Mouse (Mus musculus): ENCODE results near the gene Trnau1ap. TPM values are rescaled to one million over a fixed set of nuclear protein-coding genes. Genes with fewer than 3 reads are reported as not detected.

The Trnau1ap gene
- polyA plus RNA-seq, 1 experiment from 2014 or later, result 83.6 TPM

DNA sequence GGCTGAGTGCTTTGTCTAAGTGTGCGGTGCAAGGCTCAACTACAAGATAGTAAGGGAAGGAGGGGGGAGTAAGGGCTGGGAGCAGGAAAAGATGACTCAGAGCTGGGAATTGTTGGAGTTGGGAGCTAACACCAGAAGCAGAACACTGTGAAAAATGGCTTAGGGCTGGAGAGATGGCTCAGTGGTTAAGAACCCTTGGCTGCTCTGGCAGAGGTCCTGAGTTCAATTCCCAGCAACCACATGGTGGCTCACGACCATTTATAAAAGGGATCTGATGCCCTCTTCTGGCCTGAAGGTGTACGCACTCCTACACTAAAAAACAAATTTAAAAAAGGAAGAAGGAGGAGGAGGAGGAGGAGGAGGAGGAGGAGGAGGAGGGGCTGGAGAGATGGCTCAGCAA is 17.3 kb upstream of the Trnau1ap start:
- Histone ChIP-seq H3K36me3 (ENCODE audit: control insufficient read depth, insufficient read depth, low read length) (peaks cover 5% of the 10 kb centered on the region; the same call in 1 of the 2 replicates), H3K4me1 (ENCODE audit: control insufficient read depth, insufficient read depth, low read length) (0 out of 2 replicates have a peak, but pooled peaks cover 6% of the 10 kb centered on the region), H3K9ac (ENCODE audit: low read length) (no peak overlapping the region), H3K27ac (replicated peaks; ENCODE audit: low read depth, low read length) (no peak overlapping the region), H3K27me3 (ENCODE audit: control insufficient read depth, insufficient read depth, low read length) (no peaks in the 10 kb centered on the region), H3K4me2 (ENCODE audit: low read depth, severe bottlenecking) (no peak overlapping the region), H3K4me3 (ENCODE audit: low read depth, low read length) (no peak overlapping the region), H3K9me3 (ENCODE audit: control insufficient read depth, low read length) (no peaks in the 10 kb centered on the region)
- 65% methylated on average over 3 of the region's 3 CpGs for WGBS
- ATAC-seq (ENCODE audit: insufficient number of reproducible peaks, low FRiP score, low TSS enrichment, low read depth), result no peak
- DNase-seq (ENCODE audit: low spot score), result no peak

DNA sequence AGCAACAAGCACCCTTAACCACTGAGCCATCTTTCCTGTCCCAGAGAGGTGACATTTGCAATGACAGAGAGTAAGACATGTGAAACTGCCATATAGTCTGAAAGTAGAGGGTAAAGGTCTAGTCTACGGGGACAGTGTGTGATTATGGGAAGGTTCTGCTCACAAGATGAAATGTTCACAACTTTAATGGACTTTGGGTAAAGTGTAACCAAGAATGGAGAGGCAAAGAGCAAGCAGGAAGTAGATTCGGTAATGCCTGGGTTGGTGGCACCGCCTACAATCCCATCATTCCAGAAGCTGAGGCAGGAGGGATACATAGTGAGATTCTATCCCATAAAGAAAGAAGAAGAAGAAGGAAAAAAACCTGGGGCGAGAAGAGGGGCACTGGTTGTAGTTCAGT is 16.9 kb upstream of the Trnau1ap start:
- H3K4me1 ChIP-seq (ENCODE audit: control insufficient read depth, insufficient read depth, low read length), result 0 out of 2 replicates have a peak, but pooled peaks cover 6% of the 10 kb centered on the region
- no peak overlapping the region for H3K4me3 ChIP-seq (ENCODE audit: low read depth, low read length)
- no peak overlapping the region for H3K27ac ChIP-seq (replicated peaks; ENCODE audit: low read depth, low read length)
- 87% methylated on average over 4 of the region's 4 CpGs for WGBS
- no peak for ATAC-seq (ENCODE audit: insufficient number of reproducible peaks, low FRiP score, low TSS enrichment, low read depth)
- DNase-seq (ENCODE audit: low spot score), result no peak
- no peaks in the 10 kb centered on the region for H3K9me3 ChIP-seq (ENCODE audit: control insufficient read depth, low read length)
- peaks cover 2% of the 10 kb centered on the region; the same call in 1 of the 2 replicates for H3K36me3 ChIP-seq (ENCODE audit: control insufficient read depth, insufficient read depth, low read length)
- H3K4me2 ChIP-seq (ENCODE audit: low read depth, severe bottlenecking), result no peak overlapping the region
- no peak overlapping the region for H3K9ac ChIP-seq (ENCODE audit: low read length)
- H3K27me3 ChIP-seq (ENCODE audit: control insufficient read depth, insufficient read depth, low read length), result no peaks in the 10 kb centered on the region

DNA sequence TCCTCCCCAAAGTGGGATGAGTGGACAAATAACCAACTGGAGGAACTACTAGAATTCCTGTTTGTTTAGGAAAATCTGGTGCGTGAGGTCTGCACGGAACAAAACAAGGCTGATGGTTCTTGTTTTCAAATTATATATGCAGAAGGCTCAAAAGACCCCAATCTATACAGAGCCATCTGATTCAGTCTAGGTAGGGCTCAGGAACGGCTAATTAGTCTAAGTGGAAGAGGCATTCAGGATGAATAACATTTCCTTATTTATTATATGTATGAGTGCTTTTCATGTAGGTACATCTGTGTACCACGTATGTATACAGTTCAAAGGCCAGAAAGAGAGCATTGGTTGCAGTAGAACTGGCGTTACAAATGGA is 16.5 kb upstream of the Trnau1ap start:
- Histone ChIP-seq H3K9me3 (ENCODE audit: control insufficient read depth, low read length) (no peaks in the 10 kb centered on the region), H3K27ac (replicated peaks; ENCODE audit: low read depth, low read length) (no peak overlapping the region), H3K4me3 (ENCODE audit: low read depth, low read length) (peak overlapping the region; percentile 88), H3K9ac (ENCODE audit: low read length) (no peak overlapping the region), H3K4me1 (ENCODE audit: control insufficient read depth, insufficient read depth, low read length) (0 out of 2 replicates have a peak, but pooled peaks cover 6% of the 10 kb centered on the region), H3K4me2 (ENCODE audit: low read depth, severe bottlenecking) (no peak overlapping the region; the same call in 1 of the 2 replicates), H3K36me3 (ENCODE audit: control insufficient read depth, insufficient read depth, low read length) (peaks cover under 1% of the 10 kb centered on the region; the same call in 1 of the 2 replicates), H3K27me3 (ENCODE audit: control insufficient read depth, insufficient read depth, low read length) (no peaks in the 10 kb centered on the region)
- ATAC-seq (ENCODE audit: insufficient number of reproducible peaks, low FRiP score, low TSS enrichment, low read depth) (no peak), DNase-seq (ENCODE audit: low spot score) (no peak)
- 50% methylated on average over 5 of the region's 5 CpGs for WGBS

DNA sequence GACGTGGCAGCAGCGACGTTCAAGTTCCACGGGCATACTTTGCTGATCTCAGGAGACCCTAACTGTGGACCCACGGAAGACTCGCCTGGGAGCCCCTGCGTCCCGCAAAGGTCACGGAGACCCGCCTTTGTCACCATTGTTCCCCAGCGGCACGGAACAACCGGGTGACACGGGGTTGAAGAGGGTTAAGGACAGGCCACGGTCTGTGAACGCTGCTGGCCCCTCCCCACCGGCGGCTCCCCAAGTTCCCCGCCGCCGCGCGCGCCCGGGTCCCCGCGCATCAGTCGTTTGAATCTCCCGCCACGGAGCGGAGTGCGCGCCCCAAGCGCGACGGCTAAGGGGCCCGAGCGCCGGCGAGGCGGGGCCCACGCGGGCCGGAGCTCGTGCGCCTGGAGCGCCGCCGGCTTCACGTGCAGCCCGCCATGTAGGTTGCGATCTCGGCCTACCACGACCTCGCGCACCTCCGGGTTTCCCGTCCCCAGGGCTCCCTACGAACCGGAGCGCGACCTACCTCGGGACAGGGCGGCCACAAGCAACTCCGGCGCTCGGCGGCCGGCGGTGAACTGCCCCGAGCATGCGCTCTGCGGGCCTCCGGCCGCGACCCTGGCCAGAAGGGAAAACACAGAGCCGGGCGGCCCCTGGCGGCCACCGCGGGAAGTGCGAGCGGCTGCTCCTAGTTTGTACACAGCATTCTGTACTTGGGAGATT is 16.0 kb upstream of the Trnau1ap start:
- Histone ChIP-seq H3K4me3 (ENCODE audit: low read depth, low read length) (peak overlapping the region; percentile 88), H3K9me3 (ENCODE audit: control insufficient read depth, low read length) (no peaks in the 10 kb centered on the region), H3K4me2 (ENCODE audit: low read depth, severe bottlenecking) (peak overlapping the region; percentile 94), H3K27me3 (ENCODE audit: control insufficient read depth, insufficient read depth, low read length) (no peaks in the 10 kb centered on the region), H3K36me3 (ENCODE audit: control insufficient read depth, insufficient read depth, low read length) (no peaks in the 10 kb centered on the region), H3K9ac (ENCODE audit: low read length) (peak overlapping the region; percentile 90), H3K4me1 (ENCODE audit: control insufficient read depth, insufficient read depth, low read length) (0 out of 2 replicates have a peak, but pooled peaks cover 6% of the 10 kb centered on the region), H3K27ac (replicated peaks; ENCODE audit: low read depth, low read length) (peak overlapping the region; percentile 16)
- ATAC-seq (ENCODE audit: insufficient number of reproducible peaks, low FRiP score, low TSS enrichment, low read depth) (peak; percentile 56; the same call in 1 of the 2 replicates), DNase-seq (ENCODE audit: low spot score) (peak; percentile 98)
- under 1% methylated on average over 78 of the region's 83 CpGs for WGBS

DNA sequence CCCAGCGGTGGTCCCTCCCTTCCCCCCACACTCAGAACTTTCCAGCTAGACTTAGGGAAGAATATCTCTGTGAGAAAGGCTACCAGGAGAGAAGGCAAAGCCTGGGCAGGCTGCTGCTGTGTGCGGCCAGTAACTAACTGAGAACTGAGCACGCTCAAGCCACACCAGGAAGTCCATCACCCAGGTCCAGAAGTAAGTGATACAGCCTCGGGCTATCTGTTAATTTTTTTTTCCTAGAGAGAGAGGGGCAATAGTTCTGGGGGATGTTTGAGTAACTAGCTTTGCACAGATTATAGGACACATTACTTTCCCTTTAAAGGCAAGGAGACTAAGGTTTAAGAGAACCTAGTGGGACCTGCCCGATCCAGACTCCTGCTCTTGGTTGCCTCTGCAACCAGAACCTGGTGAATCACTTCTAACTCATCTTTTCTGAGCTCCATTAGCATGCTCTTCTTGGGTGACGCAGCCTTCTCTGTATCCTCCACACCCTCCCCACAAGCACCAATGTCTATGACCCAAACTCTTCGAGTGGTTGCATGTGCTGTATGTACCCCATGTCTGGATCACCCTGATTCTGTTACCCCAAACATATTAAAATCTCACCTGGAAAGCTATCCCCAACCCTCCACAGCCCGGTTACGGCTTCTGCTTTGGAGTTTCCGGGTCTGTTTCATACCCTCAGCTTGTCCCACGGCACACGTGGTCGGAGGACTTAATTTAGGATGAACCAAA is 15.2 kb upstream of the Trnau1ap start:
- Histone ChIP-seq H3K27ac (replicated peaks; ENCODE audit: low read depth, low read length) (no peak overlapping the region), H3K4me1 (ENCODE audit: control insufficient read depth, insufficient read depth, low read length) (0 out of 2 replicates have a peak, but pooled peaks cover 6% of the 10 kb centered on the region), H3K4me2 (ENCODE audit: low read depth, severe bottlenecking) (peak overlapping the region; percentile 94), H3K4me3 (ENCODE audit: low read depth, low read length) (peak overlapping the region; percentile 88), H3K27me3 (ENCODE audit: control insufficient read depth, insufficient read depth, low read length) (no peaks in the 10 kb centered on the region), H3K36me3 (ENCODE audit: control insufficient read depth, insufficient read depth, low read length) (no peaks in the 10 kb centered on the region), H3K9ac (ENCODE audit: low read length) (peak overlapping the region; percentile 90), H3K9me3 (ENCODE audit: control insufficient read depth, low read length) (no peaks in the 10 kb centered on the region)
- ATAC-seq (ENCODE audit: insufficient number of reproducible peaks, low FRiP score, low TSS enrichment, low read depth), result no peak
- DNase-seq (ENCODE audit: low spot score), result peak; percentile 56
- 4% methylated on average over 13 of the region's 13 CpGs for WGBS

DNA sequence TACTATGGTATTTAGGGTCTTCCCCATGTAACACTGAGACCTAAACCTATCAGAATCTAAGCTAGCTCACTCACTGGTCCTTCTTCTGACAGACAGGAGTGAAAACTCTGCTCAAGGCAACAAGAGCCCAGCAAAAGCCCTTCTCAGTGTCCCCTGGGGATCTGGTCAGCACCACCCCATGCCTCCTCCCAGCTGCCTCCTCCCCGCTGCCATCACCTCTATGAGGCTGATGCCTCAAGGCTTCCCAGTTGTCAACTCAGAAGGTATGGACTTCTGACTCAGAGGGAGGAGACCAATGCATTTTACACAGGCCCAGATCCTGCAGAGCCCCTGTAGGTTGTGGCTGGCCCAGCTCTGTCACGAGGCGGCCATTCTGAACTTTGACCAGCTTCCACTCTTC is 12.1 kb upstream of the Trnau1ap start:
- Histone ChIP-seq H3K9ac (ENCODE audit: low read length) (no peak overlapping the region), H3K36me3 (ENCODE audit: control insufficient read depth, insufficient read depth, low read length) (peaks cover 15% of the 10 kb centered on the region), H3K27ac (replicated peaks; ENCODE audit: low read depth, low read length) (no peak overlapping the region), H3K9me3 (ENCODE audit: control insufficient read depth, low read length) (no peaks in the 10 kb centered on the region), H3K27me3 (ENCODE audit: control insufficient read depth, insufficient read depth, low read length) (no peaks in the 10 kb centered on the region), H3K4me1 (ENCODE audit: control insufficient read depth, insufficient read depth, low read length) (0 out of 2 replicates have a peak, but pooled peaks cover 6% of the 10 kb centered on the region), H3K4me2 (ENCODE audit: low read depth, severe bottlenecking) (no peak overlapping the region), H3K4me3 (ENCODE audit: low read depth, low read length) (no peak overlapping the region)
- ATAC-seq (ENCODE audit: insufficient number of reproducible peaks, low FRiP score, low TSS enrichment, low read depth) (no peak), DNase-seq (ENCODE audit: low spot score) (no peak)
- WGBS, result 96% methylated on average over 3 of the region's 3 CpGs

DNA sequence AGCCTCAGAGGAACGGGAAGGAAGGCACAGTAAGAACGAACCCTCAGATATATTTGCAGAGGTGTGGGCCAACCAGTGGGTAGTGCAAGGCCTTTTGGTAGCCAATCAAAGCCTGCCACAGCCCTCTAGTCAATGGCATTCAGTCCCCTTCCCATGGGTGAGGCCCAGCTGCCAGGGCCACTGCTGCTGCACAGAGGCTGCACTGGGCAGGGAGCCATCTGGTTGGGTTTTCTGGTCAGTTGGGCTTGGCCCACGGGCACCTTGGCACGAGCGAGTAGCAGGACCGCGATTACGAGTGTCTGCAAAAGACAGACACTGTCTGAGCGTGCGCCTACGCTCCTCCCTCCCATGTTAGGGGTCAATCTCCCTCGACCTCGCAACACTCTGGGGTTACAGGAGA is 9.6 kb upstream of the Trnau1ap start:
- ATAC-seq (ENCODE audit: insufficient number of reproducible peaks, low FRiP score, low TSS enrichment, low read depth) (no peak), DNase-seq (ENCODE audit: low spot score) (no peak)
- WGBS, result 90% methylated on average over 13 of the region's 13 CpGs
- H3K9ac ChIP-seq (ENCODE audit: low read length), result no peak overlapping the region
- no peak overlapping the region for H3K4me3 ChIP-seq (ENCODE audit: low read depth, low read length)
- H3K9me3 ChIP-seq (ENCODE audit: control insufficient read depth, low read length), result no peaks in the 10 kb centered on the region
- no peak overlapping the region for H3K4me2 ChIP-seq (ENCODE audit: low read depth, severe bottlenecking)
- no peaks in the 10 kb centered on the region for H3K4me1 ChIP-seq (ENCODE audit: control insufficient read depth, insufficient read depth, low read length)
- no peaks in the 10 kb centered on the region for H3K27me3 ChIP-seq (ENCODE audit: control insufficient read depth, insufficient read depth, low read length)
- H3K36me3 ChIP-seq (ENCODE audit: control insufficient read depth, insufficient read depth, low read length), result peaks cover 25% of the 10 kb centered on the region
- no peak overlapping the region for H3K27ac ChIP-seq (replicated peaks; ENCODE audit: low read depth, low read length)

DNA sequence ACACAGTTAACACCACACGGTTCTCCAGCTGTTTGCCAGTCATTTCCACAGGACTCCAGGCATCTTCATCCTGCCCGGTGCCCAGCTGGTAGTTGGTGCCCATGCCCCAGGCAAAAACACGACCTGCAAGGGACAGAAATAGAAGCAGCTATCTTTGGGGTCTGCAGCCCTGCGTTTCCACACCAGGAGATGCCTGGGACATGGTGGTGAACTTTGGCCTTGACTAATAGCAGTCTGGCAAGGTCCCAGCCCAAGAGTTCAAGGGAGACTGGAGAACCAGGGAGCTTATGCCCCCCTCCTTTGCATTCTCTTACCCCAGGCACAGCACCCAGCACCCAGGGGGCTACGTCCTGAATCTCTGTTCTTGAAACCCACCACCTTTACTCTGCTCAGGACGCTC is 3.5 kb upstream of the Trnau1ap start:
- Histone ChIP-seq H3K4me3 (ENCODE audit: low read depth, low read length) (no peak overlapping the region), H3K4me2 (ENCODE audit: low read depth, severe bottlenecking) (no peak overlapping the region), H3K9me3 (ENCODE audit: control insufficient read depth, low read length) (no peaks in the 10 kb centered on the region), H3K9ac (ENCODE audit: low read length) (no peak overlapping the region), H3K36me3 (ENCODE audit: control insufficient read depth, insufficient read depth, low read length) (peaks cover 25% of the 10 kb centered on the region), H3K4me1 (ENCODE audit: control insufficient read depth, insufficient read depth, low read length) (peaks cover 4% of the 10 kb centered on the region), H3K27me3 (ENCODE audit: control insufficient read depth, insufficient read depth, low read length) (no peaks in the 10 kb centered on the region), H3K27ac (replicated peaks; ENCODE audit: low read depth, low read length) (no peak overlapping the region)
- ATAC-seq (ENCODE audit: insufficient number of reproducible peaks, low FRiP score, low TSS enrichment, low read depth) (no peak), DNase-seq (ENCODE audit: low spot score) (no peak)
- 90% methylated on average over 6 of the region's 6 CpGs for WGBS
